Mouse (Mus musculus) urinary bladder, postnatal 0 days (tissue): ENCODE data around the gene Olfr108. TPM values are rescaled to one million over a fixed set of nuclear protein-coding genes. Genes with fewer than 3 reads are reported as not detected.

Experiments used
- polyA plus RNA-seq: library from polyadenylated mRNA; unstranded; fragments of >200 nt; fragmentation: Nextera tagmentation; extraction: Ambion mirVana; gene quantifications from 2 replicates; pipeline ENCODE4 v1.2.1, GENCODE M21; 2015

Olfr108 gene
- polyA plus RNA-seq = not detected in 2 replicates

DNA sequence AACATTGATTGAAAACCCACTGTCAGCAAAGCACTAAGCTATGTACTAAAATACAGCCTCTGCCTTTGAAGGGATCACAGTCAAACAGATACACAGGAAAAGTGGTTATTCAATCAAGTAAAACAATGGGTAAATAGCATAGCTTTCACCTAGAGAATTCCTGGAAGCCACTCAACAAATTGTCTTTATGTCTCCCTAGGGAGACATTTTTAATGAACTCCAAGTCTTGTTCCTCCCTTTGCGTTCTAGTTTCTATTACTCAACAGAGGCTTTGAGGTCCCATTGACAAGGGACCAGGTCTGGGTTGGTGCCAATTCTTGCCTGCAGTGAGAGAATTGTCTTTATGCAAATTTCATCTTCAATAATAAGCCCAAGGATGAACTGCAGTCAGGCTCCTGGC, at the start of gene Olfr108:
TSS of gene Olfr108 (plus strand) at position 301 of the 400 bp plus-strand sequence.

DNA sequence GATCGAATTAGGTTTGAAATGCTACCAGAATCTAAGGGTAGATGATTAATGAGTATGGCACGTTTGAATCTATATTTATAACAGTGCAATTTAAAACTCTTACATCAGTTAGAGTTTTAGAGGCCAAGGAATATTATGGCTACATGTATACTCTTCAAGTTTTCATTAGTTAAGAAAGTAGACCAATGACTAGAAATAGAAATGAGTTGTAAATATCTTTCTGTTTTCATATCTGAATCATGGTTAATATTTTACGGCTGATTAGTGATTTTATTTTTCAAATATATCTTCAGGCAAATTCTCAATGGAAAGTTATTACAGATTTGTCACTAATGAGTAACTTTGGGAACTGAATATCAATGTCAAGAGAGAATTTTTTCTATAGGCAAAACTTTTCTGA, 46.4 kb upstream of the Olfr108 start, which contains the start of gene Olfr107:
TSS of gene Olfr107 (plus strand) at position 301 of the 400 bp plus-strand sequence.

DNA sequence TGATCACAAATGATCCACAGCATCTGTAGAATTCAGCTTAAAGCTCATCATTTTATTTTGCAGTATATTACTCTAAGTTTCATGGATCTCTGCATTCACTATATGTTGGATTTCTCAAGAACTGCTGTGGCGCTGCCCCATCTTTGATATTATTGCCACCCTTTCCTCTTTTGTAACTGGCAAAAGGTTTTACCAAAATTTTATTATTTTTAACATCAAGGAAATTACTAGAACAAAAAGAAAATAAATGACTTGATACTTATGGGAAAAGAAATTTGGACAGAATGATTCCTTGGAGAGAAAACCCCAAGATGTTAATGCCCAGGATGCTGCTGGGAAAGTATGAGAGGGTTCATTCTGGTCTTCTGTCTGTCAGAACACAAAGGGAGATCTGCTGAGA, 13.3 kb downstream of the Olfr108 start, which contains the start of gene Olfr109:
TSS of gene Olfr109 (plus strand) at position 301 of the 400 bp plus-strand sequence.

DNA sequence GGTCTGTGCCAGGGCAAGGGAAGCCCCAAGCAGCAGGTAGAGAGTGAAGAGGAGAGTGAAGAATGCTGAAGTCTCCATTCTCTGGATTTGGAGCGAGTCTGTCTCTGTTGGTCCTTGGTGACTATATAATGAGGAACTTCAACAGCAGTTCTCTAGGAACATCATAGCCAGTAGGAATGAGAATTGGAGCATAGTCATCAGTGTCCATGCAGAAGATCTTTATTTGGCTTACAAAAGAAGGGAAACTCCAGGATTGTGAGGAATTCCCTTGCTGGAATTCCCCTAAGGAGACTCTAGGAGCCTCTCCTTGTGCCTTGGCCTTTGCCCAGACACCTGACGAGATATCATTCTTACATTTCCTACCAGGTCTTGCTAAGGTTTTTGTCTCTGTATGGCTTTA, 38.2 kb downstream of the Olfr108 start, which contains the start of gene H2-M2:
TSS of gene H2-M2 (minus strand) at position 101 of the 400 bp plus-strand sequence.

DNA sequence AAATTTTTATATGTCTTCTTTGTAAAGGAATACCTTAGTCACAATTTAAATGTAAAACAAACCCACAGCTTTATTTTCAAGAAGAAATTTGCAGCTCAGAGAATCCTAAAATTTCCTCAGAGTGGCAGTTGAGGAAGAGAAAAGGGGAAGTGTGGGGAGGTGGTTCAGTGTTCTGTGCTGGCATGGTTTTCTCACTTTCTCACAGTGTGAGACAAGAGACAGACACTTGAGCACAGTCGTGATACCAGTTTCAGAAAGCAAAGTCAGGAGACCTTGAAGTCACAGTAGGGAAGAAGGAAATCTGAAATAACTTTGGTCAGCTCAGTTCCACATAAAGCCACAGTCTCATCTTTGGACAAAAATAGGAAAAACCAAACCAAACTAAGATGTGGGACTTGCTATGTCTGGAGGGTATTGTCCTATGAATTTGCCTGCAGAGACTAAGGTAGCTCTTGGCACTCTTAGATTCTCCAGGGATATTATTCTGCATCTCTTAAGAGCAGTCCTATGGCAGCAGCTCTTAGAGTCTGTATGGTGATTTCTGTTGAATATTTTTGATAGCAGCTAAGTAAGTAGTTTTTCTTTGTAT, 46.7 kb downstream of the Olfr108 start, which contains the start of gene Olfr110:
TSS of gene Olfr110 (plus strand) at position 539 of the 589 bp plus-strand sequence.

Other genes starting within 250 kb of the Olfr108 start
- 0.18 and 0.19 TPM in 2 replicates for gene Olfr94, start 244.5 kb upstream of the Olfr108 start, polyA plus RNA-seq
- gene Olfr95, start 232.4 kb upstream of the Olfr108 start, polyA plus RNA-seq = not detected in 2 replicates
- gene Olfr96, start 225.3 kb upstream of the Olfr108 start, polyA plus RNA-seq = not detected in 2 replicates
- not detected in 2 replicates for gene Olfr97, start 208.2 kb upstream of the Olfr108 start, polyA plus RNA-seq
- not detected in 2 replicates for gene Olfr98, start 181.7 kb upstream of the Olfr108 start, polyA plus RNA-seq
- gene H2-M3, start 175.3 kb upstream of the Olfr108 start, polyA plus RNA-seq = 3.8 and 4.2 TPM in 2 replicates
- not detected in 2 replicates for gene Olfr99, start 162.0 kb upstream of the Olfr108 start, polyA plus RNA-seq
- not detected in 2 replicates for gene Olfr101, start 141.2 kb upstream of the Olfr108 start, polyA plus RNA-seq
- not detected in 2 replicates for gene Olfr102, start 128.4 kb upstream of the Olfr108 start, polyA plus RNA-seq
- gene Olfr103, start 105.8 kb upstream of the Olfr108 start, polyA plus RNA-seq = not detected in 2 replicates
- gene Olfr104-ps, start 85.9 kb upstream of the Olfr108 start, polyA plus RNA-seq = not detected in 2 replicates
- gene Olfr105-ps, start 66.4 kb upstream of the Olfr108 start, polyA plus RNA-seq = not detected in 2 replicates
- not detected in 2 replicates for gene Olfr106-ps, start 55.1 kb upstream of the Olfr108 start, polyA plus RNA-seq
- not detected in 2 replicates for gene Olfr107, start 46.3 kb upstream of the Olfr108 start, polyA plus RNA-seq
- gene Olfr109, start 13.4 kb downstream of the Olfr108 start, polyA plus RNA-seq = not detected in 2 replicates
- not detected in 2 replicates for gene H2-M2, start 38.1 kb downstream of the Olfr108 start, polyA plus RNA-seq
- not detected in 2 replicates for gene Olfr110, start 47.0 kb downstream of the Olfr108 start, polyA plus RNA-seq
- not detected in 2 replicates for gene Olfr111, start 62.5 kb downstream of the Olfr108 start, polyA plus RNA-seq
- not detected in 2 replicates for gene Olfr112, start 124.0 kb downstream of the Olfr108 start, polyA plus RNA-seq
- not detected in 2 replicates for gene Olfr113, start 132.2 kb downstream of the Olfr108 start, polyA plus RNA-seq
- gene Olfr114, start 147.3 kb downstream of the Olfr108 start, polyA plus RNA-seq = not detected in 2 replicates
- not detected in 2 replicates for gene Olfr115, start 181.6 kb downstream of the Olfr108 start, polyA plus RNA-seq
- gene Olfr116, start 181.7 kb downstream of the Olfr108 start, polyA plus RNA-seq = not detected in 2 replicates
- not detected in 2 replicates for gene Olfr117, start 218.3 kb downstream of the Olfr108 start, polyA plus RNA-seq
- gene Olfr118, start 221.5 kb downstream of the Olfr108 start, polyA plus RNA-seq = not detected in 2 replicates